Mouse (Mus musculus) gastrocnemius, postnatal 14 days (tissue): ENCODE results near the gene Aak1. TPM values are rescaled to one million over a fixed set of nuclear protein-coding genes. Genes with fewer than 3 reads are reported as not detected.

ENCODE experiments used
- DNase-seq: peaks from one replicate; pipeline ENCODE4 v3.0.0; 2021; ENCODE audit warnings: mixed read lengths
- intact Hi-C: fragments of 180-260 bp; cut with DNase I; formaldehyde crosslinking; loops from one replicate; pipeline ENCODE4 v1.15.1; 2025; ENCODE audit warnings: low total_unique reads
- total RNA-seq, 2 experiments: library from RNA; stranded (reverse); gene quantifications; 2 replicates each; pipeline ENCODE4 v1.2.3; 2021

Gene Aak1
- total RNA-seq, 2 experiments from 2014 or later: 27.8 to 30.8 TPM

GRCm38 (mm10) chr6:86934541-86934940 is 85.2 kb downstream of the Aak1 start:
- no peak for DNase-seq
- intact Hi-C loops: no loop called here

GRCm38 (mm10) chr6:86939797-86940196 is 90.5 kb downstream of the Aak1 start:
- intact Hi-C loops: no loop called here
- no peak for DNase-seq

- DNase-seq: no peak
- intact Hi-C loops: no loop called here
These were observed 91.6 kb downstream of the Aak1 start for GRCm38 (mm10) chr6:86940966-86941365.

GRCm38 (mm10) chr6:86947100-86947499 is 97.8 kb downstream of the Aak1 start:
- intact Hi-C loops: no loop called here
- no peak for DNase-seq

GRCm38 (mm10) chr6:86948746-86949145 is 99.4 kb downstream of the Aak1 start:
- intact Hi-C loops: no loop called here
- no peak for DNase-seq

- DNase-seq: no peak
- intact Hi-C loops: no loop called here
These were observed 100.8 kb downstream of the Aak1 start for GRCm38 (mm10) chr6:86950141-86950540.

- no peak for DNase-seq
- intact Hi-C loops: no loop called here
These were observed 101.5 kb downstream of the Aak1 start for GRCm38 (mm10) chr6:86950733-86951255.

GRCm38 (mm10) chr6:86955741-86956140 is 106.4 kb downstream of the Aak1 start:
- no peak for DNase-seq
- intact Hi-C loops: no loop called here

- intact Hi-C loops: no loop called here
These were observed 106.9 kb downstream of the Aak1 start for GRCm38 (mm10) chr6:86956206-86956605.

GRCm38 (mm10) chr6:86959006-86959405 is 109.7 kb downstream of the Aak1 start:
- intact Hi-C loops: no loop called here
- no peak for DNase-seq

More at GRCm38 (mm10) chr6:86956206-86956605, 106.9 kb downstream of the Aak1 start:
- DNase-seq: no peak

GRCm38 (mm10) chr6:86963987-86964685 is 114.8 kb downstream of the Aak1 start:
- intact Hi-C loops: no loop called here
- DNase-seq: peak; percentile 18

- no peak for DNase-seq
- intact Hi-C loops: no loop called here
These were observed 117.8 kb downstream of the Aak1 start for GRCm38 (mm10) chr6:86967166-86967565.

GRCm38 (mm10) chr6:86973956-86974355 is 124.6 kb downstream of the Aak1 start:
- intact Hi-C loops: no loop called here
- DNase-seq: no peak

GRCm38 (mm10) chr6:86978156-86978908 is 129.0 kb downstream of the Aak1 start:
- DNase-seq: no peak
- intact Hi-C loops: no loop called here

- no peak for DNase-seq
- intact Hi-C loops: no loop called here
These were observed 129.6 kb downstream of the Aak1 start for GRCm38 (mm10) chr6:86978909-86979265.

GRCm38 (mm10) chr6:86981206-86981605 is 131.9 kb downstream of the Aak1 start:
- intact Hi-C loops: no loop called here

GRCm38 (mm10) chr6:86985314-86986106 is 136.2 kb downstream of the Aak1 start:
- intact Hi-C loops: no loop called here
- no peak for DNase-seq

More at GRCm38 (mm10) chr6:86981206-86981605, 131.9 kb downstream of the Aak1 start:
- DNase-seq: no peak

GRCm38 (mm10) chr6:86989576-86989975 is 140.3 kb downstream of the Aak1 start:
- intact Hi-C loops: no loop called here
- no peak for DNase-seq

- DNase-seq: no peak
- intact Hi-C loops: no loop called here
These were observed 141.7 kb downstream of the Aak1 start for GRCm38 (mm10) chr6:86991041-86991440.

- intact Hi-C loops: no loop called here
These were observed 143.0 kb downstream of the Aak1 start for GRCm38 (mm10) chr6:86992349-86992748.

More at GRCm38 (mm10) chr6:86992349-86992748, 143.0 kb downstream of the Aak1 start:
- no peak for DNase-seq
